Mouse (Mus musculus) embryonic fibroblast, embryonic 13.5 days (primary cell): ENCODE measurements around the gene Slc39a11.

Experiments used
- CTCF ChIP-seq: IDR thresholded peaks from 2 replicates; pipeline ENCODE4 v1.5.1; 2011; ENCODE audit warnings: mild to moderate bottlenecking, control low read depth, low read length, moderate library complexity, borderline replicate concordance; ENCODE audit not compliant: insufficient read depth
- POLR2A ChIP-seq: IDR thresholded peaks from 2 replicates; pipeline ENCODE4 v1.6.1; 2011; ENCODE audit warnings: low read depth, mild to moderate bottlenecking, control low read depth, low read length, moderate library complexity

- no peak for TF ChIP-seq CTCF
- no peak for TF ChIP-seq POLR2A
Measured at GRCm38 (mm10) chr11:113518176-113518575, 131.7 kb downstream of the Slc39a11 start.
